Mouse (Mus musculus): ENCODE results near the gene Olfr1322. TPM values are rescaled to one million over a fixed set of nuclear protein-coding genes. Genes with fewer than 3 reads are reported as not detected.

Gene Olfr1322
- polyA plus RNA-seq (2014; fragmentation: Illumina TruSeq; extraction: RNeasy Lipid Tissue Mini Kit (QIAGEN cat#74804); ENCODE audit: insufficient read depth, low read depth, low replicate concordance): not detected

DNA sequence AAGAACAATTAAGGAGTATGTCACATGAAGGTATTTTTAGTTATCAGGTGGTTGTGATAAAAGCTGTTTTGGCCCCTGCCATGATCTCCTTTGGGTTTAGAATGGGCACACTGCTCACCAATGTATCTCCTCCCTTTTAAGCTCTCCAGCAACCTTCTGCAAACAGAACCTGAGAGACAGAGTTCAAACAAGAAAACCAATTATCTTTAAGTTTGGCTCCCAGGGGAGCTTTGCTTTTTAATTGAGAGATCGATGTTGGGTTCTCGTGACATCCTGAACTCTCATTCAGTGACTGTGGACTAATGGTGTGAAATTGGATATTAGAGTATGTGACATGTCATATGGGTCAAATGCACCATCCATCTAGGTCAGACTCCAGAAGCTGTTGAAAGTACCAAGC, at the start of gene Olfr1322:
Gene Olfr1322, minus strand, starts transcription at position 101 of the 400 bp plus-strand sequence.

Other genes starting within 250 kb of the Olfr1322 start
- gene Olfr1320, start 219.2 kb downstream of the Olfr1322 start, polyA plus RNA-seq (2014; fragmentation: Illumina TruSeq; extraction: RNeasy Lipid Tissue Mini Kit (QIAGEN cat#74804); ENCODE audit: insufficient read depth, low read depth, low replicate concordance): not detected
- gene Olfr1321, start 156.4 kb downstream of the Olfr1322 start, polyA plus RNA-seq (2014; fragmentation: Illumina TruSeq; extraction: RNeasy Lipid Tissue Mini Kit (QIAGEN cat#74804); ENCODE audit: insufficient read depth, low read depth, low replicate concordance): not detected
- 0.70 TPM for gene Igsf1, start 93.7 kb downstream of the Olfr1322 start, polyA plus RNA-seq (2014; fragmentation: Illumina TruSeq; extraction: RNeasy Lipid Tissue Mini Kit (QIAGEN cat#74804); ENCODE audit: insufficient read depth, low read depth, low replicate concordance)
- not detected for gene Olfr1323, start 127.9 kb upstream of the Olfr1322 start, polyA plus RNA-seq (2014; fragmentation: Illumina TruSeq; extraction: RNeasy Lipid Tissue Mini Kit (QIAGEN cat#74804); ENCODE audit: insufficient read depth, low read depth, low replicate concordance)